Mouse (Mus musculus) bone marrow, adult 2 months (tissue): ENCODE measurements around the gene Ssrp1. TPM values are rescaled to one million over a fixed set of nuclear protein-coding genes. Genes with fewer than 3 reads are reported as not detected.

Experiments
- H3K27ac ChIP-seq: fragments of 200-500 bp; 2 replicates; pipeline ENCODE4 v1.5.1; 2012; ENCODE audit warnings: low read depth, mild to moderate bottlenecking, control low read depth, inconsistent platforms, low read length; ENCODE audit not compliant: control insufficient read depth, poor library complexity, insufficient read depth
- H3K4me1 ChIP-seq: fragments of 200-500 bp; 2 replicates; pipeline ENCODE4 v1.6.1; 2011; ENCODE audit warnings: low read length; ENCODE audit not compliant: control insufficient read depth, insufficient read depth
- H3K4me3 ChIP-seq: fragments of 200-500 bp; replicated peaks from 2 replicates; pipeline ENCODE3; 2011; ENCODE audit warnings: mild to moderate bottlenecking, low read depth, low read length, control low read depth; ENCODE audit not compliant: control insufficient read depth
- CTCF ChIP-seq: fragments of 200-500 bp; IDR thresholded peaks from 2 replicates; pipeline ENCODE4 v1.5.1; 2011; ENCODE audit warnings: low read length, control low read depth; ENCODE audit not compliant: control insufficient read depth, insufficient read depth
- POLR2A ChIP-seq: fragments of 200-500 bp; IDR thresholded peaks from 2 replicates; pipeline ENCODE4 v1.6.1; 2011; ENCODE audit warnings: low read depth, mild to moderate bottlenecking, control low read depth, low read length, borderline replicate concordance; ENCODE audit not compliant: control insufficient read depth
- WGBS: fragments of 180-500 bp; shearing (Covaris S2); methylation state at CpG from one replicate; pipeline ENCODE4 v1.1.7; 2018; 5-methylcytosine and 5-hydroxymethylcytosine counted together
- polyA plus RNA-seq: library from polyadenylated mRNA; stranded (reverse); fragments of >200 nt; gene quantifications from 2 replicates; pipeline ENCODE4 v1.2.4, GENCODE M21; 2011; ENCODE audit warnings: low replicate concordance; ENCODE audit not compliant: missing spikeins, insufficient read depth, insufficient read length

Ssrp1 gene
- polyA plus RNA-seq, 1 experiment = 170 TPM

- no peak overlapping the region for H3K4me3 ChIP-seq
- no peak for TF ChIP-seq POLR2A
- TF ChIP-seq CTCF = no peak
- WGBS = 78% methylated on average over 10 of the region's 10 CpGs
- no peaks in the 10 kb centered on the region; the same call in 1 of the 2 replicates for H3K4me1 ChIP-seq
- no peak overlapping the region for H3K27ac ChIP-seq
These were observed 10.0 kb downstream of the Ssrp1 start for GRCm38 (mm10) chr2:85047081-85047480.

DNA sequence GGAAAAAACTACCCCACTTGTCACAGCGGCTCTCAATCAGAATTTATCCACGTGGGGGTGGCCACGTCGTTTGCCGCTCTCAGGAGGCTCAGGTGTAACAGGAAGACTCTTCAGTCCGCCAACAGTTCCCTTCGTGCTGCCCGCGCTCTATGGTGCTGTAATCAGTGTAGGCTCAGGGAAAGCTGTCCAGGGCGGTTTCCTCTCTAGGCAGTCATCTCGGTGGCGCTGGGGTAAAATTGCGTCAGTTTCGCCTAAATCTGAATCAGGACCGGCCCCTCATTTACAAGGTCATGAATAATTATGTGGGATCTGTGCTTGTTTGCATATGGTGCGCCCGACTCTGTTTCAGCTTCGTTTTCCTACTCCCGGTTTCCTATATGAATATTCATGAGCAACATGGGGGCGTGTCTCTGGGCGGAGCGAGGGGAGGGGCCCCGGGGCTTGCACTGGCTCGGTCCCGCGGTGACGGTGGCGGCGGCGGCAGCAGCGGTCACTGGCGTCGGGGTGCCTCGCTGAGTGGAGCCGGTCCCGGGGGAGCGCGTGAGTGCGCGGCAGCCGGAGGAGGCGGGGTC is 10.6 kb downstream of the Ssrp1 start, which contains the start of gene Tnks1bp1:
Tnks1bp1 (plus strand) TSS at position 427 of the 572 bp plus-strand sequence.
- peak within 1 kb of the TSS; percentile 54 for H3K4me3 ChIP-seq
- no peak for TF ChIP-seq CTCF
- TF ChIP-seq POLR2A = peak; percentile 20; the same call in 1 of the 2 replicates
- H3K4me1 ChIP-seq = no peaks in the 10 kb centered on the region; the same call in 1 of the 2 replicates
- 1% methylated on average over 42 of the region's 42 CpGs for WGBS
- H3K27ac ChIP-seq = no peak within 1 kb of the TSS; the same call in 1 of the 2 replicates

GRCm38 (mm10) chr2:85048168-85048751 is 11.2 kb downstream of the Ssrp1 start:
- WGBS = 1% methylated on average over 34 of the region's 44 CpGs
- TF ChIP-seq POLR2A (0 out of 2 replicates have a peak, but pooled peaks have one; percentile 1), CTCF (no peak)
- Histone ChIP-seq H3K4me3 (peak overlapping the region; percentile 54), H3K4me1 (no peaks in the 10 kb centered on the region; the same call in 1 of the 2 replicates), H3K27ac (no peak overlapping the region)

DNA sequence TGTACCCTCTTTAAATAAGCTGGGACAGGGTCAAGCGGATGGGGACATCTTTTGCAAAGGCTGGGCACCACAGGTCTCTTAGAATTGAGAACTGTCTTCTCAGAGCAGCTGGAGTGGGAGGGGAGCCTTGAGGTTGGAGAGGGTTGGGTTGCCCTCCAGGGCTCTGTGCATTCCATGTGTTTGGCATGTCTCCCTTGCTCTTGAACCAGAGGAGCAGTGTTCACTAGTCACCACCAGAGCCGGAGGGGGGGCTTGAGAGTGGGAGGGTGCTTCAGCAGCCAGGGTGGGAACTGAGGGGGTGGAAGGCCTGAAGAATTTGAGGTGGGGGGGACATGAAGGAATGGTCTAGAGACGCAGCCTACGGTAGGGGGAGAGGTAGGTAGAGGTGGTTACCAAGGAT is 12.2 kb downstream of the Ssrp1 start:
- no peak overlapping the region for H3K4me3 ChIP-seq
- 89% methylated on average over 4 of the region's 4 CpGs for WGBS
- TF ChIP-seq CTCF (no peak), POLR2A (no peak)
- H3K4me1 ChIP-seq = no peaks in the 10 kb centered on the region; the same call in 1 of the 2 replicates
- H3K27ac ChIP-seq = no peak overlapping the region

GRCm38 (mm10) chr2:85050001-85050634 is 13.1 kb downstream of the Ssrp1 start:
- Histone ChIP-seq H3K27ac (no peak overlapping the region; the same call in 1 of the 2 replicates), H3K4me3 (no peak overlapping the region), H3K4me1 (no peaks in the 10 kb centered on the region; the same call in 1 of the 2 replicates)
- no peak for TF ChIP-seq POLR2A
- TF ChIP-seq CTCF = no peak
- WGBS = 72% methylated on average over 10 of the region's 10 CpGs

DNA sequence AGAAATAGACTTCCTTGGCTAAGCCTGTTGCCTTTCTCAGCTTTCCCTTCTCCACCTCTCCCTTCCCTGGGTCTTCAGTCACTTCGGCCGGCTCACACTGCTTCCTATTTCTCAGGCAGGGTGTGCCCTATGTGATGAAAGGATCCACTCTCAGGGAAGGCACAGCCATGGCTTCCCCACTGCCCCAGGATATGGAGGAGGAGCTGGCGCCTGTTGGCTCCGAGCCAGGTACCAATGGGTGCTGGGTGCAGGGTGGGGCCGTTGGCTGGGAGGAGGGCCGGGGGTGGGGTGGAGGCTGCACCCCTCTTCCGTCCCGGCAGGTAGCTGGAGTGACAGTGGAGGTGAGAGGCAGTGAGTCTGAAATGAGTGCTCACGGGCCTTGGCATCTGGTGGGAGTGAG is 13.7 kb downstream of the Ssrp1 start:
- no peak overlapping the region; the same call in 1 of the 2 replicates for H3K27ac ChIP-seq
- no peaks in the 10 kb centered on the region; the same call in 1 of the 2 replicates for H3K4me1 ChIP-seq
- TF ChIP-seq POLR2A = no peak
- WGBS = 49% methylated on average over 9 of the region's 9 CpGs
- H3K4me3 ChIP-seq = no peak overlapping the region

DNA sequence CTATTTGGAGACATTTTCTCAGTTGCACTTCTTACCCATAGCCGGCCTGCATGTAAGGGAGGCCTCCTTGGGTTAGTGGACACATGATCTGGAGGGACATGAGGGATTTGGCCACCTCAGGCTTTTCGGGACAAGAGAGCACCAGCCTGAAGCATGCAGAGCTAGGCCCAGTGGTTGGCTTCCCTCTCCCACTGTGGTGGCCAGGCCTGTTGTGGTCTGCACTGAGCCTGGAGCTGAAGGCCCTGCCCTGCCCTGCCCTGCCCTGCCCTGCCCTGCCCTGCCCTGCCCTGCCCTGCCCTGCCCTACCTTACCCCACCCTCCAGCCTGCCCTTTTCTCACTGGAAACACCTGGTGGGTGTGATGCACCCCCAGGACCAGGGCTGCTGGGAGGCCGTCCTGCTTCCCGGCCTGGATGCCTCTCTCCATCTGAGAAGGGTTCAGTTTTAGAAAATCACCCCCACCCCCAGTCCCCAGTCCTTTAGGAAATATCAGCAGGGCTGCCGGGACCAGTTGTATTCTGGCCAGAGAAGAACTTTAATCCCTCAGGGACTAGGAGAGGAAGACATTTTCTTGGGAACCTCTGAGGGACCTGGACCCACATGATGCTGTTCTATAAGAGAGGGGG is 16.3 kb downstream of the Ssrp1 start:
- Histone ChIP-seq H3K4me1 (no peaks in the 10 kb centered on the region; the same call in 1 of the 2 replicates), H3K4me3 (no peak overlapping the region), H3K27ac (no peak overlapping the region)
- TF ChIP-seq CTCF (no peak), POLR2A (no peak)
- WGBS = 81% methylated on average over 5 of the region's 5 CpGs

DNA sequence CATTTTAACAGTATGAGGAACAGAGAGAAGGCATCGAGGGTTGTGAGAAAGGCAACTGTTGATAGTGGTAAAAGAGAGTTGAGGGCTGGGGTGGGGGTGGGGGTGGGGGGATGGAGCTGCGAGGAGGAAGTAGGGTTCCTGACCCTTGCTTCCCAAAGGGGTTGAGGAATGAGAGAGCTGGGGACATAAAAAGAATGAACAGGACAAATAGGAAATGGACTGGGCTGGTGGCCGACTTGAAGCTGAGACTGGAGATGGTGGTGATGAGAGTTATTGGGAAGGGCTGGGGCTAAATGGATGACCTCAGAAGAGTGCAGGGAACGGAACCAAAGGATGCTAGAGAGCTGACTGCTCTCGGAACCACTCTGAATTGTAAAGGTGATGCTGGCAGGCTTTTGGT is 19.7 kb downstream of the Ssrp1 start:
- Histone ChIP-seq H3K4me3 (no peak overlapping the region), H3K27ac (no peak overlapping the region), H3K4me1 (no peaks in the 10 kb centered on the region)
- WGBS = 59% methylated on average over 5 of the region's 5 CpGs
- TF ChIP-seq CTCF (no peak), POLR2A (no peak)
